Mouse (Mus musculus) gastrocnemius, postnatal 10 days (tissue): ENCODE results near the gene Mapk9. TPM values are rescaled to one million over a fixed set of nuclear protein-coding genes. Genes with fewer than 3 reads are reported as not detected.

ENCODE experiments used
- DNase-seq: peaks from one replicate; pipeline ENCODE4 v3.0.0; 2021; ENCODE audit warnings: mixed read lengths
- total RNA-seq, 2 experiments: library from RNA; stranded (reverse); gene quantifications; 2 replicates each; pipeline ENCODE4 v1.2.3; 2021

Mapk9 gene
- total RNA-seq, 2 experiments from 2014 or later = 49.3 TPM

DNA sequence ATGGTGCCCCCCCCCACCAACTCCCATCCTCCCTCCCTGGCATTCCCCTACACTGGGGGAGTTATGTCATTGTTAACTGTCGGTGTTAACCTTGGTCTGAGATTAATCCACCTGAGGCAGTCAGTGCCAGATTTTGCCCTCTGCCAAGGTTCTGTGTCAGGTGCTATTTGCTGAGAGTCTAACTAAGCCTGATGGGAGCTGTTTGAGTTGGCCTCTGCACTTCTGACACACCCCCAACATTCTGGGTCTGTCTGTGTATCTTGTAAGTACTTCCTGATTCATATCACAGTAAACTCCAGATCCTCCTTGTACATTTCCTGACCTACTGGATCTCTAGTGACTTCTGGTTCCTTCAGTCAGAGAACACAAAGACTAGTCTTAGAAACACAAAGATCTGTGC lies 5.9 kb upstream of the Mapk9 start:
- DNase-seq = no peak

DNA sequence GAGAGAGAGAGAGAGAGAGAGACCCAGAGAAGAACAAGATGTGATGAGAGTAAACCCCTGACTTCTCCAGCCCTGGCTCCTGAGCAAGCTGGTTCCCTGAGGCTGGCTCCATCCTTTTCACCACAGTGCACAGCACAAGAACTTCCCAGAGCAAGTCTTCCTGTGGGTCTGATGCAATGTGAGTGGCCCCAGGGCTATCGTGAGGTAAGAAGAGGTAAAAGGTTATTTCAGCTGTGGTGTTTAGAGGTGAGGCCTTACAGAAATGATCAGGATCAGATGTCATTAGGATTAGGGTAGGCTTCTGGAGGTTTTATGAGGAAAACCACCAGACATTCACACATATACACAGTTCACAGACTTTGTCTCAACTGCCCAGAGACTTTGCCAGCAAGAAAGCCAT lies 4.7 kb upstream of the Mapk9 start:
- DNase-seq = no peak

DNA sequence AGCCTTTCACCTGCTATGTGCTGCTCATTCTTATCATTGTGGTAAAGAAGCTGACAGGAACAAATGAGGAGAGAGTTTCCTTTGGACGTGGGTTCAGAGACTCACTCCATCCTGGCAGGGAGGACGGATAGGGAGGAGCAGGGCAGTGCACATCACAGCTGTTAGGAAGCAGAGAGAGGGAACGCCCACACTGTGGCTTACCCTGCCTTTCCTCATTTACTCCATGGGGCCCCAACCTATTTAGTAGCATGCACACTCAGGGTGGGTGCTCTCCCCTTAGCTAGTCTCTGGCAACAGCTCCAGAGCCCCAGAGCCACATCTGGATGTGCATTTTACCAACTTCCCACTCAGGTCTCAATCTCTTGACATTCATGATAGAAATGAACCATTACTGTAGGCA lies 3.8 kb upstream of the Mapk9 start:
- DNase-seq = no peak

GRCm38 (mm10) chr11:49844311-49844710 lies 2.2 kb upstream of the Mapk9 start:
- DNase-seq = no peak

DNA sequence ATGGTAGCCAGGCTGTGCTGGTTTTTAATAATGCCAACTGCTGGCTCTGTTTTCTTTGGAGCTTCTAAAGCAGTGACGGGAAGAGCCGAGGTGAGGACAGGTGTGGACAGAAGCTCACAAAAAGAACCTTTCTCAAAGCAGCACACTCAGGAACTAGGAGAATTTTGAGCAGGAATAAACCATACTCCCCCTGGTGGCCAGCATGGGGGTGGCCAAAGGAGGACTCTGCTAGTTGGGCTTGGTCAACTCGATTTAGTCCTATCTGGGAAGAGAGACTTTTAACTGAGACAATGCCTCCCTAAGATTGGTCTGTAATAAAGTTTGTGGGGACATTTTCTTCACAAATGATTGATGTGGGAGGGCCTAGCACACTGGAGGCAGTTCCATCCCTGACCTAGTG lies 1.6 kb upstream of the Mapk9 start:
- peak; percentile 71 for DNase-seq

GRCm38 (mm10) chr11:49845958-49846357 lies 593 bp upstream of the Mapk9 start:
- DNase-seq = no peak

GRCm38 (mm10) chr11:49847071-49847810 lies 690 bp downstream of the Mapk9 start:
- no peak for DNase-seq

- DNase-seq = no peak
These were observed 1.2 kb downstream of the Mapk9 start for GRCm38 (mm10) chr11:49847811-49848078.

- DNase-seq = no peak
These were observed 1.7 kb downstream of the Mapk9 start for GRCm38 (mm10) chr11:49848080-49848815.

GRCm38 (mm10) chr11:49850331-49850730 lies 3.8 kb downstream of the Mapk9 start:
- DNase-seq = no peak

- no peak for DNase-seq
These were observed 8.6 kb downstream of the Mapk9 start for GRCm38 (mm10) chr11:49855144-49855543.

DNA sequence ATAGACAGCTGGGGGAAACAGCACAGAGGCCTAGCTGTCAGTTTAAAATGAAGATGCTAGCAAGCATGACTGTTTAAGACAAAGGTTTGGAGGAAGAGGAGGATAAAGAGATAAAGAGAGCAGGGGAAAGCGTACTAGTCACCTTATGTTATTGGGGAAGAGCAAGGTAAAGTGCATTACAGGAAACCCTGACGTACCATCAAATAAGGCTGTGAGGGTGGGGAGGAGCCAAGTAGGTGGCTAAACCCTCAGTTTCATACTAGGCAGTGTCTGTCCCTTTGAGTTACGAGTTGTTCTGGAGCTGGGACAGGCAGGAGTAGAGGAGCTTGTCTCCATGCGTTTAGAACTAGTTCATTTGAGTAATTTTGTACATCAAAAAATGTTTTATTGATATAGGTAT lies 14.6 kb downstream of the Mapk9 start:
- no peak for DNase-seq

GRCm38 (mm10) chr11:49863926-49864325 lies 17.4 kb downstream of the Mapk9 start:
- no peak for DNase-seq

DNA sequence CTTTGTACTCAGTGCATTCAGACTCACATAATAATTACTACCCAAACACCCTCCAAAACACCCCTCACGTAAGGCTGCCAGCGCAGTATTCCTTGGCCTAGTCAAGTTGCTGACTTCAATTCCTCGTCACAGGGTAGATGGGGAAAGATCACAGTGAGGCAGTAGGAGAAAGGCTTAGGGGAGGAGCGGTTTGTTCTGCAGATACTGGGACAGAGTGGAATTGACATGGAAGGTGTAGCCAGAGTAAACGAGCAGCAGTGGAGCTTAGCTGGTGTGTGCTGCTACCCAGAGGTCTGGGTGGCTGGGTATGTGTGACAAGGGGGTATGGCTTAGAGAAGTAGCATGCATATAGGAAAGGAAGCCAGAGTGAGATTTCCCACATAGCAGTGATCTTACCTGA lies 20.8 kb downstream of the Mapk9 start:
- no peak for DNase-seq

DNA sequence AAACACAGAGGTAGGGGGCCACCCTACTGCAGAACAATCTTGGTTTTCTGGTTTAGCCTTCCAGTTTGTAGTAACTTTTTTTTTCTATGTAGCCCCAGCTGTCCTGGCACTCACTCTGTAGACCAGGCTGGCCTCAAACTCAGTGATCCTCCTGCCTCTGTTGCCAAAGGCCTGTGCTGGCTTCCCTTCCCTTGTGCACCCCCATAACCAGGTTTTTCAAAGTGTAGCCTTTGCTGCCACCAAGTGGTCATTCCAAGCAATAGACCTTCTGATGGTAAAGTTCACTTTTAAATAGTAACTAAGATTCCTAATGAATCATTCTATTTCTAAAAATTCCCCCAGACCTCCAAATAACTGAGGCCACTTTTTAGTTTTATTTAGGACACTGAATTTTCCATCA lies 23.2 kb downstream of the Mapk9 start:
- DNase-seq = peak; percentile 25

- peak; percentile 31 for DNase-seq
These were observed 25.4 kb downstream of the Mapk9 start for GRCm38 (mm10) chr11:49871914-49872313.

DNA sequence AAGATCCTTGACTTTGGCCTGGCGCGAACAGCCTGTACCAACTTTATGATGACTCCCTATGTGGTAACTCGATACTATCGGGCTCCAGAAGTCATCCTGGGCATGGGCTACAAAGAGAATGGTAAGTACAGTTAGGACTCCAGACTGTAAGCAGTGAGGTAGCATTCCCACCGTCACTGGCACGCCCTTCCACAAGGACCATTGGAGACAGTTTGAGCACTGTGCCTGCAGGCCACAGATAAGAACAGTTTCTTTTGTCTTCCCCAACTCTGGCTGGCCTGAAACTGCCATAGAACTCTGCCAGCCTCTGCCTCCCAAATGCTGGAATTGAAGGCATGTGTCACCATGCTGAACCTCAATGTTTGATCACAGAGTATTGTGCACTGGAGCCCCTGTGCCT lies 26.2 kb downstream of the Mapk9 start:
- no peak for DNase-seq

- no peak for DNase-seq
These were observed 30.6 kb downstream of the Mapk9 start for GRCm38 (mm10) chr11:49876948-49877817.

- DNase-seq = peak; percentile 32
These were observed 33.5 kb downstream of the Mapk9 start for GRCm38 (mm10) chr11:49879950-49880642.

GRCm38 (mm10) chr11:49883394-49883793 lies 36.8 kb downstream of the Mapk9 start:
- no peak for DNase-seq

GRCm38 (mm10) chr11:49888469-49888868 lies 41.9 kb downstream of the Mapk9 start:
- no peak for DNase-seq

GRCm38 (mm10) chr11:49891993-49892392 lies 45.4 kb downstream of the Mapk9 start:
- DNase-seq = no peak

DNA sequence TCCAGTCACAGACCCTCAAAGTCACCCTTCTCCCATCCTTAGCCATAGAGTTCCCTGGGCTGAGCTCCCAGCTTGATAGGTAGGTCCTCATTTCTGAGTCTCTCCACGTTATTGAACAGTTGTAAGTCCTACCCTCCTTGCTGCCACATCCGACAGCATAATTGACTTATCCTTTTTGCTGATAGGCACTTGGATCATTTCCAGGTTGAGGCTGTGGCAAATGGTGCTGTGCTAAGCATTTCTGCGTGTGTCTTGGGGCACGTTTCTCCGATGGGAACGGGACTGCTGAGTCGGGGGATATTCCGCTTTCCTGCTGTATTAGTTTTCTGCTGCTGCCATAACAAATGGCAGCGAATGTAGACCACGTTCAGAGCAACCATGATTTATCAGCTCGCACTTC lies 47.3 kb downstream of the Mapk9 start:
- no peak for DNase-seq
